Mouse (Mus musculus) C2C12 (cell line): ENCODE measurements around the gene Cfap97d2. TPM values are rescaled to one million over a fixed set of nuclear protein-coding genes. Genes with fewer than 3 reads are reported as not detected.
A peak's percentile ranks its signal among the peaks of the same experiment; 100 is the strongest.

Source experiments
- H3K27me3 ChIP-seq: one replicate; pipeline ENCODE4 v1.6.1; 2011; ENCODE audit not compliant: control insufficient read depth, insufficient read depth, insufficient read length
- H3K36me3 ChIP-seq: one replicate; pipeline ENCODE4 v1.6.1; 2011; ENCODE audit not compliant: control insufficient read depth, insufficient read depth
- H3K4me3 ChIP-seq: one replicate; pipeline ENCODE4 v1.5.1; 2011; ENCODE audit warnings: mild to moderate bottlenecking, control low read depth; ENCODE audit not compliant: poor library complexity, insufficient read depth, severe bottlenecking
- H3K79me2 ChIP-seq: one replicate; pipeline ENCODE4 v1.6.1; 2011; ENCODE audit not compliant: control insufficient read depth, insufficient read depth
- H3K79me3 ChIP-seq: one replicate; pipeline ENCODE4 v1.6.1; 2011; ENCODE audit warnings: low read depth, control low read depth
- H3ac ChIP-seq: one replicate; pipeline ENCODE3; 2011; ENCODE audit warnings: low read depth; ENCODE audit not compliant: control insufficient read depth, insufficient read length
- CEBPB ChIP-seq: IDR thresholded peaks from one replicate; pipeline ENCODE4 v1.6.1; 2011; ENCODE audit warnings: low read depth, mild to moderate bottlenecking, control low read depth, moderate library complexity
- CTCF ChIP-seq: IDR thresholded peaks from one replicate; pipeline ENCODE4 v1.5.1; 2011; ENCODE audit not compliant: control insufficient read depth, insufficient read depth, insufficient read length
- FOSL1 ChIP-seq: IDR thresholded peaks from one replicate; pipeline ENCODE4 v1.8.0; 2011; ENCODE audit warnings: mild to moderate bottlenecking, low read length; ENCODE audit not compliant: poor library complexity, insufficient read depth, severe bottlenecking
- MAX ChIP-seq: IDR thresholded peaks from one replicate; pipeline ENCODE4 v1.6.1; 2011; ENCODE audit warnings: mild to moderate bottlenecking, control low read depth
- MYOD1 ChIP-seq: IDR thresholded peaks from one replicate; pipeline ENCODE4 v1.6.1; 2011; ENCODE audit warnings: low read depth; ENCODE audit not compliant: control insufficient read depth, insufficient read length
- MYOG ChIP-seq: IDR thresholded peaks from one replicate; pipeline ENCODE4 v1.6.1; 2011; ENCODE audit not compliant: control insufficient read depth, insufficient read length; ENCODE audit errors: extremely low read depth
- USF1 ChIP-seq: IDR thresholded peaks from one replicate; pipeline ENCODE4 v1.6.1; 2011; ENCODE audit warnings: low read depth, mild to moderate bottlenecking, control low read depth, moderate library complexity
- long read RNA-seq, 2 experiments: library from polyadenylated mRNA; unstranded; transcript quantifications; one replicate each; pipeline ENCODE4 v2.0.0; 2019 to 2020
- polyA plus RNA-seq: library from polyadenylated mRNA; unstranded; fragments of >200 nt; fragmentation: generic; extraction: Trizol; gene quantifications from one replicate; pipeline ENCODE4 v1.2.1, GENCODE M21; 2012; ENCODE audit warnings: missing spikeins

Gene Cfap97d2
- polyA plus RNA-seq, result not detected
- long read RNA-seq, experiment 1, result 0 reads
- long read RNA-seq, experiment 2, result 0 reads

- no peak for TF ChIP-seq MYOG
- peak; percentile 77 for TF ChIP-seq USF1
- H3ac ChIP-seq, result no peak within 1 kb of the TSS
Observed at GRCm38 (mm10) chr8:13705668-13706067, at the start of gene Cfap97d2. Gene Cfap97d2, plus strand, starts transcription at chr8:13705889.

DNA sequence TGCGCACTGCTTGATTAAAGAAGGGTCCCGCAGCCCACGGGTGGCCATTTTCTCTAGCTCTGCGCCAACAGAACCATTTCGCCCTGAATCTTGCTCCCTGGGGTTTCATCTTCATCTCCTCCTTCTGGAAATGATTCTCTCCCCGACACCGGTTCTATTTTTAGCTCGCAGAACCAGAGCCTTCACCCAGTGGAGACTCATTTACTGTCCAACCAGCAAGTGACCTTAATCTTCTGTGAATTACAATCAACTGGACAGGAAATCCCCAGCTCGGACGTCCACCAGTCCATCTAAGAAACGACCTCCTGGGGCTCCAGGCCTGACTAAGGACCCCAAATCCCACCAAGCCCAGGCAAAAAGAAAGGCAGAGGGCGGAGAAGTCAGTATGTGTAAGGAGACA, 48.2 kb upstream of the Cfap97d2 start:
- TF ChIP-seq MYOG, result no peak
- TF ChIP-seq FOSL1, result no peak
- no peak for TF ChIP-seq MYOD1
- TF ChIP-seq USF1, result no peak
- TF ChIP-seq MAX, result no peak
- no peak for TF ChIP-seq CTCF
- TF ChIP-seq CEBPB, result no peak
- no peaks in the 10 kb centered on the region for H3K27me3 ChIP-seq
- H3K79me3 ChIP-seq, result peaks cover 95% of the 10 kb centered on the region
- H3K36me3 ChIP-seq, result peaks cover 14% of the 10 kb centered on the region
- no peak overlapping the region for H3K4me3 ChIP-seq
- peaks cover 100% of the 10 kb centered on the region for H3K79me2 ChIP-seq
- no peak overlapping the region for H3ac ChIP-seq

More at GRCm38 (mm10) chr8:13705668-13706067, at the start of gene Cfap97d2:
- Histone ChIP-seq H3K4me3 (no peak within 1 kb of the TSS), H3K27me3 (no peaks in the 10 kb centered on the region), H3K36me3 (no peaks in the 10 kb centered on the region), H3K79me2 (no peaks in the 10 kb centered on the region), H3K79me3 (no peaks in the 10 kb centered on the region)

- Histone ChIP-seq H3K27me3 (no peaks in the 10 kb centered on the region), H3K4me3 (no peak overlapping the region), H3ac (no peak overlapping the region), H3K36me3 (peaks cover 23% of the 10 kb centered on the region), H3K79me3 (peaks cover 96% of the 10 kb centered on the region), H3K79me2 (peaks cover 100% of the 10 kb centered on the region)
- no peak for TF ChIP-seq MYOD1
- no peak for TF ChIP-seq CEBPB
- TF ChIP-seq MYOG, result no peak
- TF ChIP-seq MAX, result no peak
- no peak for TF ChIP-seq USF1
- TF ChIP-seq FOSL1, result no peak
- no peak for TF ChIP-seq CTCF
Observed at GRCm38 (mm10) chr8:13660323-13660722, 45.4 kb upstream of the Cfap97d2 start.

- H3K79me3 ChIP-seq, result peaks cover 91% of the 10 kb centered on the region
- peaks cover 99% of the 10 kb centered on the region for H3K79me2 ChIP-seq
- H3K27me3 ChIP-seq, result no peaks in the 10 kb centered on the region
- TF ChIP-seq MAX (no peak), CEBPB (no peak), CTCF (no peak), MYOD1 (no peak), FOSL1 (no peak), USF1 (no peak), MYOG (no peak)
- H3ac ChIP-seq, result no peak overlapping the region
- H3K4me3 ChIP-seq, result no peak overlapping the region
- H3K36me3 ChIP-seq, result peaks cover 27% of the 10 kb centered on the region
Observed at GRCm38 (mm10) chr8:13664711-13665210, 40.9 kb upstream of the Cfap97d2 start.

DNA sequence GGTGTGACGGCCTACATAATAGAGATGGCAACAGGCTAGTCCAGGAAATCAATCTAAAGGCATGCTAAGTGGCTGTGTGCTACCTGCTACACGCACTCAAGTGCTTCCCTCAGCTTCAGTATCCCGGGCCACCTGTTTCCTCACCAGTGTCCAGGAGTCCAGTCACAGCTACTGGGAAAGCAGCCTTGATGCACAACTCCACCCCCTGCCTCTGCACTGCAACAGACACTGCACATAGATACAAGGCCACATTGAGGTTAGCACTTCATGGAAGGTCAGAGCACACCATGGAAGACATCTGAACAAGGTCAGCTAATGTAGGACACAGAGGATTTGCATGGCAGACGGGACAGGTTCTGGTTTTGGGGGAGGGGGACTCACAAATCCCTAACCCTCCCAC, 40.2 kb upstream of the Cfap97d2 start:
- TF ChIP-seq CEBPB (no peak), MAX (no peak), MYOG (no peak), CTCF (no peak), FOSL1 (no peak), USF1 (no peak), MYOD1 (no peak)
- no peaks in the 10 kb centered on the region for H3K27me3 ChIP-seq
- H3ac ChIP-seq, result no peak overlapping the region
- peaks cover 99% of the 10 kb centered on the region for H3K79me2 ChIP-seq
- H3K36me3 ChIP-seq, result peaks cover 27% of the 10 kb centered on the region
- no peak overlapping the region for H3K4me3 ChIP-seq
- peaks cover 90% of the 10 kb centered on the region for H3K79me3 ChIP-seq

GRCm38 (mm10) chr8:13665944-13666343, 39.7 kb upstream of the Cfap97d2 start:
- Histone ChIP-seq H3K79me2 (peaks cover 99% of the 10 kb centered on the region), H3K36me3 (peaks cover 27% of the 10 kb centered on the region), H3K4me3 (no peak overlapping the region), H3K27me3 (no peaks in the 10 kb centered on the region), H3ac (no peak overlapping the region), H3K79me3 (peaks cover 90% of the 10 kb centered on the region)
- no peak for TF ChIP-seq CTCF
- no peak for TF ChIP-seq USF1
- TF ChIP-seq MAX, result no peak
- TF ChIP-seq MYOD1, result no peak
- no peak for TF ChIP-seq CEBPB
- no peak for TF ChIP-seq MYOG
- no peak for TF ChIP-seq FOSL1
